Mouse (Mus musculus): ENCODE results near the gene Serhl. TPM values are rescaled to one million over a fixed set of nuclear protein-coding genes. Genes with fewer than 3 reads are reported as not detected.

Gene Serhl
- 52.7 TPM for polyA plus RNA-seq (2017; shearing (Covaris generic))

GRCm38 (mm10) chr15:83089429-83089605, at the start of gene Serhl:
Gene Serhl (plus strand): TSS chr15:83089506.

GRCm38 (mm10) chr15:83122566-83123145, 33.4 kb downstream of the Serhl start, which contains the start of gene Rrp7a:
Gene Rrp7a (minus strand): TSS chr15:83122801.

GRCm38 (mm10) chr15:83149196-83150072, 60.1 kb downstream of the Serhl start, which contains the start of gene Poldip3:
Gene Poldip3 (minus strand): TSS chr15:83149384.

Other genes with a start within 250 kb of the Serhl start
- 6.9 TPM for gene Tcf20, start 101.6 kb upstream of the Serhl start, polyA plus RNA-seq (2017; shearing (Covaris generic))
- 0.06 TPM for gene Nfam1, start 56.2 kb upstream of the Serhl start, polyA plus RNA-seq (2017; shearing (Covaris generic))
- 81.5 TPM for gene Rrp7a, start 33.3 kb downstream of the Serhl start, polyA plus RNA-seq (2017; shearing (Covaris generic))
- 156 TPM for gene Poldip3, start 59.9 kb downstream of the Serhl start, polyA plus RNA-seq (2017; shearing (Covaris generic))
- gene Cyb5r3, start 83.1 kb downstream of the Serhl start, polyA plus RNA-seq (2017; shearing (Covaris generic)): 94.6 TPM
- gene A4galt, start 162.3 kb downstream of the Serhl start, polyA plus RNA-seq (2017; shearing (Covaris generic)): not detected

Measured in effector memory CD4-positive, alpha-beta T cell, adult 7 months (primary cell).